Mouse (Mus musculus) midbrain, embryonic 10.5 days (tissue): ENCODE results near the gene Tspo2. TPM values are rescaled to one million over a fixed set of nuclear protein-coding genes. Genes with fewer than 3 reads are reported as not detected.
A peak's percentile ranks its signal among the peaks of the same experiment; 100 is the strongest.
"Not testable (repeated sequence)": the region's sequence is repeated elsewhere in the genome, so short reads cannot be mapped to it uniquely, and the experiment has no call there.

Source experiments
- DNase-seq: peaks from one replicate; pipeline ENCODE4 v3.0.0-alpha.2; 2017; ENCODE audit warnings: low spot score
- H3K27ac ChIP-seq: fragments of 300-500 bp; sonication (generic); replicated peaks from 2 replicates; pipeline ENCODE4 v1.5.1; 2016; ENCODE audit warnings: mild to moderate bottlenecking
- H3K27me3 ChIP-seq: fragments of 300-500 bp; sonication (generic); 2 replicates; pipeline ENCODE4 v1.6.1; 2016; ENCODE audit warnings: low read depth, mild to moderate bottlenecking; ENCODE audit not compliant: poor library complexity, severe bottlenecking
- H3K36me3 ChIP-seq: fragments of 300-500 bp; sonication (generic); 2 replicates; pipeline ENCODE4 v1.6.1; 2016; ENCODE audit warnings: mild to moderate bottlenecking, moderate library complexity
- H3K4me1 ChIP-seq: fragments of 300-500 bp; sonication (generic); 2 replicates; pipeline ENCODE4 v1.6.1; 2016
- H3K4me3 ChIP-seq: fragments of 300-500 bp; sonication (generic); 2 replicates; pipeline ENCODE4 v1.5.1; 2016; ENCODE audit warnings: mild to moderate bottlenecking, moderate library complexity
- H3K9me3 ChIP-seq: fragments of 300-500 bp; sonication (generic); replicated peaks from 2 replicates; pipeline ENCODE4 v1.6.1; 2016; ENCODE audit warnings: mild to moderate bottlenecking
- WGBS: fragments of 180-500 bp; shearing (Covaris S2); methylation state at CpG from one replicate; pipeline ENCODE4 v1.1.7; 2016; 5-methylcytosine and 5-hydroxymethylcytosine counted together
- polyA plus RNA-seq: library from polyadenylated mRNA; unstranded; fragments of >200 nt; fragmentation: Nextera tagmentation; extraction: Ambion mirVana; gene quantifications from 2 replicates; pipeline ENCODE4 v1.2.1, GENCODE M21; 2016

Tspo2 gene
- polyA plus RNA-seq = 0.43 TPM in 1 of 2 replicates, not detected in the other

GRCm38 (mm10) chr17:48451353-48451675 is at the start of gene Tspo2:
Tspo2 (minus strand) TSS chr17:48451522.
- WGBS = 81% methylated on average over 7 of the region's 7 CpGs
- Histone ChIP-seq H3K27me3 (no peaks in the 10 kb centered on the region), H3K9me3 (no peaks in the 10 kb centered on the region), H3K36me3 (no peaks in the 10 kb centered on the region), H3K4me1 (peaks cover 11% of the 10 kb centered on the region), H3K4me3 (no peak within 1 kb of the TSS), H3K27ac (0 out of 2 replicates have a peak within 1 kb of the TSS, but pooled peaks have one; percentile 60)
- DNase-seq = no peak

- Histone ChIP-seq H3K4me3 (no peak overlapping the region), H3K36me3 (no peaks in the 10 kb centered on the region), H3K9me3 (no peaks in the 10 kb centered on the region), H3K4me1 (peaks cover 20% of the 10 kb centered on the region), H3K27me3 (no peaks in the 10 kb centered on the region), H3K27ac (no peak overlapping the region)
- WGBS = 87% methylated on average over 7 of the region's 7 CpGs
- DNase-seq = no peak
Observed at GRCm38 (mm10) chr17:48500846-48501445, 49.6 kb upstream of the Tspo2 start.

DNA sequence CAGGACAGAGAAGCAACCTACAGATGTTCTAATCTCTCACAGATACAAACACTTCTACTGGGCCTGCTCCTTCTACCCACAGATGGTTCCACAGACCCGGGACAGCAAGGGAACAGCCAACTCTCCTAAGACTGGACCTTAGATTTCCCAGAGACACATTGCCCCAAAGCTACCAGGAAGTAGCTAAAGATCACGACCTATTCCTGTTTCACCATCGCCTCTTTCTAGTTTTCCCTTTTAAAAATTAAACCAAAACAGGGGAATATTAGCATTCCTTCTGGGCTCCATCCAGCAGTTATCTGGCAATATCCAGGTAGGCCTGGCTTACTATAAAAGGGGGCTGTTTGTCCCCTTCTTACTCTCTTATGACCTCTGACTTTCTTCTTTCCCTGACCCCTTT is 46.7 kb upstream of the Tspo2 start:
- Histone ChIP-seq H3K4me3 (no peak overlapping the region), H3K4me1 (peaks cover 3% of the 10 kb centered on the region; the same call in 1 of the 2 replicates), H3K9me3 (no peaks in the 10 kb centered on the region), H3K27ac (no peak overlapping the region), H3K36me3 (no peaks in the 10 kb centered on the region), H3K27me3 (no peaks in the 10 kb centered on the region)
- DNase-seq = no peak
- 76% methylated on average over 3 of the region's 3 CpGs for WGBS

GRCm38 (mm10) chr17:48493986-48494385 is 42.7 kb upstream of the Tspo2 start:
- H3K9me3 ChIP-seq = no peaks in the 10 kb centered on the region
- H3K4me3 ChIP-seq = no peak overlapping the region
- WGBS = 80% methylated on average over 8 of the region's 8 CpGs
- H3K36me3 ChIP-seq = no peaks in the 10 kb centered on the region
- peaks cover 3% of the 10 kb centered on the region; the same call in 1 of the 2 replicates for H3K4me1 ChIP-seq
- no peaks in the 10 kb centered on the region for H3K27me3 ChIP-seq
- DNase-seq = no peak
- no peak overlapping the region for H3K27ac ChIP-seq

- H3K36me3 ChIP-seq = no peaks in the 10 kb centered on the region
- no peaks in the 10 kb centered on the region for H3K9me3 ChIP-seq
- no peak for DNase-seq
- H3K4me3 ChIP-seq = no peak overlapping the region
- H3K4me1 ChIP-seq = peaks cover 3% of the 10 kb centered on the region; the same call in 1 of the 2 replicates
- no peak overlapping the region for H3K27ac ChIP-seq
- 72% methylated on average over 7 of the region's 7 CpGs for WGBS
- no peaks in the 10 kb centered on the region for H3K27me3 ChIP-seq
Observed at GRCm38 (mm10) chr17:48493582-48493981, 42.3 kb upstream of the Tspo2 start.

- no peak overlapping the region for H3K27ac ChIP-seq
- H3K4me1 ChIP-seq = peaks cover 3% of the 10 kb centered on the region; the same call in 1 of the 2 replicates
- H3K36me3 ChIP-seq = no peaks in the 10 kb centered on the region
- 91% methylated on average over 8 of the region's 8 CpGs for WGBS
- no peaks in the 10 kb centered on the region for H3K27me3 ChIP-seq
- H3K4me3 ChIP-seq = no peak overlapping the region
- no peak for DNase-seq
- H3K9me3 ChIP-seq = no peaks in the 10 kb centered on the region
Observed at GRCm38 (mm10) chr17:48492621-48493020, 41.3 kb upstream of the Tspo2 start.

GRCm38 (mm10) chr17:48489466-48489865 is 38.1 kb upstream of the Tspo2 start:
- Histone ChIP-seq H3K36me3 (no peaks in the 10 kb centered on the region), H3K4me1 (peaks cover 3% of the 10 kb centered on the region; the same call in 1 of the 2 replicates), H3K27ac (no peak overlapping the region), H3K9me3 (no peaks in the 10 kb centered on the region), H3K27me3 (no peaks in the 10 kb centered on the region), H3K4me3 (no peak overlapping the region)
- no peak for DNase-seq
- WGBS = 80% methylated on average over 3 of the region's 3 CpGs

GRCm38 (mm10) chr17:48484191-48484590 is 32.9 kb upstream of the Tspo2 start:
- 86% methylated on average over 5 of the region's 5 CpGs for WGBS
- DNase-seq = no peak

DNA sequence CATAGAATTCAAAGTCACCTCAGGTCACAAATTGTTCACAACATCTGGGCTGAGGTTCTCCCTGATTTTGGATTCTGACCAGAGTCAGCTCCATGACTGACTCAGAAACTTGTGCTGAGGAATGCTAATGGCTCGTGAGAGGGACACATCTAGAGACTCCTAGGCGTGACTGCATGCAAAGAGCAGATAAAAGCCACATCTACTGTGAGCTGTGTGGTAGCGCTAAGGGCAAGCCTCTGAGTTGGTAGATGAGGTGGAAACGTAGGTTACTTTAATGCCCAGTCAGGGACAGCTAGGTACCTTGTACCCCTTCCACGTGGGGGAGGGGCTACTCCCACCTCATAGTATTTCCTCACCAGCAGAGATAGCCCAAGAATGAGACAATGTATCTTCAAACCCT is 32.4 kb upstream of the Tspo2 start:
- Histone ChIP-seq H3K36me3 (no peaks in the 10 kb centered on the region), H3K27ac (no peak overlapping the region), H3K27me3 (no peaks in the 10 kb centered on the region), H3K4me3 (no peak overlapping the region), H3K4me1 (no peaks in the 10 kb centered on the region), H3K9me3 (no peaks in the 10 kb centered on the region)
- DNase-seq = no peak
- 90% methylated on average over 5 of the region's 5 CpGs for WGBS

More at GRCm38 (mm10) chr17:48484191-48484590, 32.9 kb upstream of the Tspo2 start:
- H3K9me3 ChIP-seq = no peaks in the 10 kb centered on the region
- no peak overlapping the region for H3K4me3 ChIP-seq
- no peak overlapping the region for H3K27ac ChIP-seq
- H3K36me3 ChIP-seq = no peaks in the 10 kb centered on the region
- no peaks in the 10 kb centered on the region for H3K4me1 ChIP-seq
- no peaks in the 10 kb centered on the region for H3K27me3 ChIP-seq

DNA sequence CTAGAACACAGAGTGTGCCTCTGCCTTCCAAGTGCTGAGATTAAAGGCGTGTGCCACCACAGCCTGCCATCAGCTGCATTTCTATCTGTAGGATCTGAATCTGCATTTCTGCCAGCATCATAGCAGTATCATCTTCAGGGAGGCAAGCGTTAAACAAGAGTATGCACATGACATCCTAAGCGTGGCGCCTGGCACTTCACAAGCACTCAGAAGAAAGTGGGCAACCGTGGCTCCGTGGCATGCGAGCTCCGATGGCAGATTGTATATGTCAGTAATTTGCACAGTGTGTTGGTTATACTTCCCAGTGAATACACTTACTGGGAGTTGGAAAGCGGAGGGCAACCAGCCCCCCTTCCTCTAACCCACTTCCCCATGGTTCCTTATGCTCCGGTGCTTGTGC is 28.6 kb upstream of the Tspo2 start:
- WGBS = 87% methylated on average over 10 of the region's 10 CpGs
- DNase-seq = no peak

GRCm38 (mm10) chr17:48475444-48475843 is 24.1 kb upstream of the Tspo2 start:
- Histone ChIP-seq H3K36me3 (no peaks in the 10 kb centered on the region), H3K9me3 (no peaks in the 10 kb centered on the region), H3K4me1 (no peaks in the 10 kb centered on the region), H3K4me3 (no peak overlapping the region), H3K27me3 (no peaks in the 10 kb centered on the region), H3K27ac (no peak overlapping the region)
- 85% methylated on average over 8 of the region's 8 CpGs for WGBS
- no peak for DNase-seq

More for the DNA sequence above, 28.6 kb upstream of the Tspo2 start:
- no peak overlapping the region for H3K27ac ChIP-seq
- H3K27me3 ChIP-seq = no peaks in the 10 kb centered on the region
- no peak overlapping the region for H3K4me3 ChIP-seq
- no peaks in the 10 kb centered on the region for H3K9me3 ChIP-seq
- no peaks in the 10 kb centered on the region for H3K4me1 ChIP-seq
- H3K36me3 ChIP-seq = no peaks in the 10 kb centered on the region

GRCm38 (mm10) chr17:48474282-48474681 is 23.0 kb upstream of the Tspo2 start:
- not testable (repeated sequence) for H3K4me3 ChIP-seq, DNase-seq, H3K27ac ChIP-seq, H3K27me3 ChIP-seq, H3K36me3 ChIP-seq, H3K9me3 ChIP-seq, H3K4me1 ChIP-seq
- WGBS = 92% methylated on average over 6 of the region's 6 CpGs

DNA sequence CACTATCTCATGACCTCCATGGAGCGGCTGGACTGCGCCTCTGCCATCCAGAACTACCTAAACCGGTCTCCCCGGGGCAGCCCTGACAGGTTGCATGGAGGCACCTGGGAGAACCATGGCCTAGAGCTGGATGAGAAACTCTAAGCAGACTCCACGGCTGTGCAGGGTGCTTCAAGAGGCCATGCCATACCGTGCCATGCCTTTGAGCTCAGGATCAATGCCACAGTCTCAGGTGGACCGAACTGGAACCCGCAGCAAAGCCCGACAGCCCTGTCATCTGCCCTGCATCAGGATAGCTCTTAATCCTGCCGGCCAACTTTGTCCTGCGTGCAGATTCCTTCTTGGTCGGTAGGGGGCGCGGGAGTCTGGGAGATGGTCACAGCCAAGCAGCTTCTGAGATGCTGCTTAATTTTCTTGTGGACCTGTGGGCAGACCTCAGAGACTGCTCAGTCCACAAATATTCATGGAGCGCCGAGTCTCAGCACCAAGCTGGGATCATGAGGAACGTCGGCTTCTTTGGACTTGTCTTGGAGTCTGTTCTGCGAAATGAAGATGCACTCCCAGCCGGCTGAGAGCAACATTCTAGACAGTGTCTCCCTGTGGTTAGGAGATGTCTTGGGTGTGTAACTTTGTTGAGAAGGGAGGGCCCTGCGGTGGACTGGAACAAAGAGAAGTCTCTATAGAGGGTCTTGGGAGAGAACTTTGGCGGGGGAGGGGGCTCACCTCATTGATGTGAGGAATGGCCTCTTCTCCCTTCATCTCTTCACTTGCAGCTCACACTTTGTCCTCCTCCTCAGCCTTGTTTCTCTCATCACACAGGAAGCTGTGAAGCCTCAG is 16.3 kb upstream of the Tspo2 start:
- Histone ChIP-seq H3K36me3 (no peaks in the 10 kb centered on the region), H3K4me3 (peak overlapping the region; percentile 39), H3K27me3 (peaks cover 22% of the 10 kb centered on the region), H3K9me3 (no peaks in the 10 kb centered on the region), H3K27ac (no peak overlapping the region), H3K4me1 (peaks cover 12% of the 10 kb centered on the region)
- DNase-seq = peak; percentile 88
- WGBS = 10% methylated on average over 22 of the region's 22 CpGs
